Mouse (Mus musculus): ENCODE measurements around the gene Plppr3. TPM values are rescaled to one million over a fixed set of nuclear protein-coding genes. Genes with fewer than 3 reads are reported as not detected.

Plppr3 gene
- polyA plus RNA-seq, 1 experiment from 2014 or later: 38.8 TPM

DNA sequence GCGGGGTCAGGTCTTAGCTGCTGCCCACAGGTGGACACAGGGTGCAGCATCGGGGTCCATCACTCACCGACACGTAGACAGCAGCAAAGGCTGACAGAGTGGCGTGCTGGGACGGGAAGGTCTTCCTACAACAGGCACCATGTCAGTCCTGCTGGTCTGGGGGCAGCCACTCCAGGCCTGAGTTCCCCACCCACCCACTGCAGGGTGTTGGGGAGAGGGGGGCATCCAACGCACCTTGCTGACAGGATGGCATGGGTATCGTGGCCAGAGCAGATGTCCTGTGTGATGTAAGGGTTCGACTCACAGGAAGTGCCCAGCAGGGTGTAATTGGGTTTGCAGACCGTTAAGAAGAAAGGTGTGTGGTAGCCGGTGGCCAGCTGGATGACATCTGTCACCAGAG lies 7.8 kb downstream of the Plppr3 start:
- Histone ChIP-seq H3K9me3 (ENCODE audit: control insufficient read depth, low read length) (no peaks in the 10 kb centered on the region), H3K36me3 (ENCODE audit: control insufficient read depth, insufficient read depth, low read length) (peaks cover 48% of the 10 kb centered on the region), H3K4me1 (replicated peaks; ENCODE audit: control insufficient read depth, insufficient read depth, low read length) (no peaks in the 10 kb centered on the region), H3K27me3 (replicated peaks; ENCODE audit: control insufficient read depth, insufficient read depth, low read length) (no peaks in the 10 kb centered on the region), H3K4me3 (ENCODE audit: low read depth, low read length) (no peak overlapping the region), H3K4me2 (ENCODE audit: low read length) (no peak overlapping the region), H3K27ac (ENCODE audit: low read depth) (no peak overlapping the region), H3K9ac (ENCODE audit: low read length) (no peak overlapping the region)
- ATAC-seq (replicated peaks; ENCODE audit: low FRiP score, low TSS enrichment, low read depth) (no peak), DNase-seq (ENCODE audit: low spot score) (no peak)
- WGBS: 81% methylated on average over 11 of the region's 11 CpGs

DNA sequence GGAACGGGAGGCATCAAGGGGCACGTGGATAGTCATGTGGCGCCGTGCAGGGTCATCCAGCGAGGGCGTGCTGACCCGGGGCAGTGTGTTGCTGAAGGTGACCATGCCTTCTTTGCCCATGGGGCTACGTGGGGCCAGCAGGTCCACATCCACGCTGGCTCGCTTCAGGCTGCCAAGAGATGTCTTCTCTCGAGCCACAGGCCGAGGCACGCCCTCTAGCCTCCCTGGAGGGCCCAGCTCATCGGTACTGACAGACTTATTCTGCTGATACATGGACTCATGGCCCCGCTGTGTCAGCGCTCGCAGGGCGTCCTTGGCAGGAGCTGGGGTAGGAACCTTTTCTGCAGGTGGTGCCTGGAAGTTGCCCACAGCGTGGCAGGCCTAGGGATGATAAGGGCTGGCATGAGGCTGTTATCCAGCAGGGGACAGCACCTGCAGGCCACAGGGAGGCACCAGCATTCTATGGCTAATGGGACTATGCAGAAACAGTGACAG lies 8.6 kb downstream of the Plppr3 start:
- Histone ChIP-seq H3K27me3 (replicated peaks; ENCODE audit: control insufficient read depth, insufficient read depth, low read length) (no peaks in the 10 kb centered on the region), H3K9me3 (ENCODE audit: control insufficient read depth, low read length) (no peaks in the 10 kb centered on the region), H3K9ac (ENCODE audit: low read length) (no peak overlapping the region), H3K27ac (ENCODE audit: low read depth) (no peak overlapping the region), H3K4me2 (ENCODE audit: low read length) (no peak overlapping the region), H3K36me3 (ENCODE audit: control insufficient read depth, insufficient read depth, low read length) (peaks cover 56% of the 10 kb centered on the region), H3K4me1 (replicated peaks; ENCODE audit: control insufficient read depth, insufficient read depth, low read length) (no peaks in the 10 kb centered on the region), H3K4me3 (ENCODE audit: low read depth, low read length) (no peak overlapping the region)
- no peak for DNase-seq (ENCODE audit: low spot score)
- 76% methylated on average over 19 of the region's 19 CpGs for WGBS
- peak; percentile 1; the same call in 1 of the 2 replicates for ATAC-seq (replicated peaks; ENCODE audit: low FRiP score, low TSS enrichment, low read depth)

DNA sequence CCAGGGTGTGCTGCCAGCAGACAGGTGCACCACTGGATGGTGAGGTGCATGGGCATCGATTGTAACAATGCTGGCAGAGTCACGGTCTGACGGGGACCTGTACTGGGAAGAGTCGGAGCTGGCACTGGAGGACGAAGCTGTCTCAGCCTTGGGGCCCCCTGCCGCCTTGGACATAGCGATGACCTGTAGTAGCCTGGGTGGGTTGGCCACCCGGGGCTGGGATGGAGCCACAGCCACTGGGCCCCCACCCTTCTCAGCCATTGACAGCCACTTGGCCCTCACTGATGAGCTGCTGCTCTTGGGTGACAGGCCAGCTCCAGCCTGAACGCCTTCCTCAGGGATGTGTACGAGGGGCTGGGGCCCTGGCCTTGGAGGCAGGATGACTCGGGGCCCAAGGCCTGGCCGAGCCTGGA lies 9.2 kb downstream of the Plppr3 start:
- H3K4me3 ChIP-seq (ENCODE audit: low read depth, low read length): no peak overlapping the region
- H3K36me3 ChIP-seq (ENCODE audit: control insufficient read depth, insufficient read depth, low read length): peaks cover 62% of the 10 kb centered on the region

GRCm38 (mm10) chr10:79864351-79865188 lies 9.9 kb downstream of the Plppr3 start:
- H3K9ac ChIP-seq (ENCODE audit: low read length): no peak overlapping the region
- WGBS: 43% methylated on average over 10 of the region's 10 CpGs
- H3K4me3 ChIP-seq (ENCODE audit: low read depth, low read length): no peak overlapping the region
- no peak overlapping the region for H3K27ac ChIP-seq (ENCODE audit: low read depth)
- ATAC-seq (replicated peaks; ENCODE audit: low FRiP score, low TSS enrichment, low read depth) (peak; percentile 17), DNase-seq (ENCODE audit: low spot score) (no peak)
- H3K9me3 ChIP-seq (ENCODE audit: control insufficient read depth, low read length): no peaks in the 10 kb centered on the region
- peaks cover 68% of the 10 kb centered on the region for H3K36me3 ChIP-seq (ENCODE audit: control insufficient read depth, insufficient read depth, low read length)
- no peaks in the 10 kb centered on the region for H3K27me3 ChIP-seq (replicated peaks; ENCODE audit: control insufficient read depth, insufficient read depth, low read length)
- no peak overlapping the region for H3K4me2 ChIP-seq (ENCODE audit: low read length)
- no peaks in the 10 kb centered on the region for H3K4me1 ChIP-seq (replicated peaks; ENCODE audit: control insufficient read depth, insufficient read depth, low read length)

More for the DNA sequence above, 9.2 kb downstream of the Plppr3 start:
- Histone ChIP-seq H3K4me1 (replicated peaks; ENCODE audit: control insufficient read depth, insufficient read depth, low read length) (no peaks in the 10 kb centered on the region), H3K4me2 (ENCODE audit: low read length) (no peak overlapping the region), H3K9ac (ENCODE audit: low read length) (no peak overlapping the region), H3K27ac (ENCODE audit: low read depth) (no peak overlapping the region), H3K27me3 (replicated peaks; ENCODE audit: control insufficient read depth, insufficient read depth, low read length) (no peaks in the 10 kb centered on the region), H3K9me3 (ENCODE audit: control insufficient read depth, low read length) (no peaks in the 10 kb centered on the region)
- WGBS: 59% methylated on average over 12 of the region's 12 CpGs
- ATAC-seq (replicated peaks; ENCODE audit: low FRiP score, low TSS enrichment, low read depth): peak; percentile 42
- DNase-seq (ENCODE audit: low spot score): no peak

GRCm38 (mm10) chr10:79862925-79863324 lies 11.5 kb downstream of the Plppr3 start:
- H3K9me3 ChIP-seq (ENCODE audit: control insufficient read depth, low read length): no peaks in the 10 kb centered on the region
- peaks cover 82% of the 10 kb centered on the region for H3K36me3 ChIP-seq (ENCODE audit: control insufficient read depth, insufficient read depth, low read length)
- 63% methylated on average over 10 of the region's 10 CpGs for WGBS
- H3K27me3 ChIP-seq (replicated peaks; ENCODE audit: control insufficient read depth, insufficient read depth, low read length): no peaks in the 10 kb centered on the region
- no peak overlapping the region for H3K9ac ChIP-seq (ENCODE audit: low read length)
- DNase-seq (ENCODE audit: low spot score) (no peak), ATAC-seq (replicated peaks; ENCODE audit: low FRiP score, low TSS enrichment, low read depth) (no peak)
- H3K4me1 ChIP-seq (replicated peaks; ENCODE audit: control insufficient read depth, insufficient read depth, low read length): peaks cover 9% of the 10 kb centered on the region
- H3K4me3 ChIP-seq (ENCODE audit: low read depth, low read length): no peak overlapping the region
- H3K4me2 ChIP-seq (ENCODE audit: low read length): no peak overlapping the region
- H3K27ac ChIP-seq (ENCODE audit: low read depth): no peak overlapping the region

DNA sequence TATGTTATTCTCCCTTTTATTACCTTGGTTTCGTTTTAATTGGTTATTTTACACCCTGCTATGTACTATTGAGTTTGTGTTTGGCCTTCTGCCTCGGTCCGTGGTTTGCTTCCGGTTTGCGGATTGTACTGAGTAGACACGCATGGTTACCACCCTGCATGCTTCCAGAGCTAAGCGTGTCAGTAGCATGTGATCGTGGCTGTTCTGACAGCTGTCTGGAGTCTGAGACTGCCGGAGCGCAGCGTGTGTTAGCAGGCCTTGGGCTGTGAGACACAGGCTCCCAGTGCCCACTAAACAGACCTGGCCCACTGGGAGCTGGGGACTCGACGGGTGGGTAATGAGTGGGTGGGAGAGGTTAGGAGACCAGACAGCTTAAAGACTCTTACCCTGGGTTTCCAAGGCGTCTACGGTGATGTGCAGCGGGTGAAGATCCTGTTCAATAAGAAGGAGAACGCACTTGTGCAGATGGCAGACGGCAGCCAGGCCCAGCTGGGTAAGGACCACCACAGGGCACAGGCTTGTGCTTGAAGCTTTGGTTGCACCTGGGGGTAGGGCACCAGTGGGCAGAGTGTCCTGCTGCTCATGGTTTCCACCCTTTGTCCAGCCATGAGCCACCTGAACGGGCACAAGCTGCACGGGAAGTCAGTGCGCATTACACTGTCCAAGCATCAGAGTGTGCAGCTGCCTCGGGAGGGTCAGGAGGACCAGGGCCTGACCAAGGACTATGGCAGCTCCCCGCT lies 12.2 kb downstream of the Plppr3 start:
- no peak overlapping the region for H3K27ac ChIP-seq (ENCODE audit: low read depth)
- H3K9me3 ChIP-seq (ENCODE audit: control insufficient read depth, low read length): no peaks in the 10 kb centered on the region
- peaks cover 87% of the 10 kb centered on the region for H3K36me3 ChIP-seq (ENCODE audit: control insufficient read depth, insufficient read depth, low read length)
- H3K4me1 ChIP-seq (replicated peaks; ENCODE audit: control insufficient read depth, insufficient read depth, low read length): peaks cover 16% of the 10 kb centered on the region
- DNase-seq (ENCODE audit: low spot score): no peak
- H3K4me3 ChIP-seq (ENCODE audit: low read depth, low read length): no peak overlapping the region
- WGBS: 88% methylated on average over 23 of the region's 23 CpGs
- no peak overlapping the region for H3K9ac ChIP-seq (ENCODE audit: low read length)
- no peak for ATAC-seq (replicated peaks; ENCODE audit: low FRiP score, low TSS enrichment, low read depth)
- H3K4me2 ChIP-seq (ENCODE audit: low read length): no peak overlapping the region
- no peaks in the 10 kb centered on the region for H3K27me3 ChIP-seq (replicated peaks; ENCODE audit: control insufficient read depth, insufficient read depth, low read length)

GRCm38 (mm10) chr10:79861230-79862048 lies 13.0 kb downstream of the Plppr3 start:
- H3K27me3 ChIP-seq (replicated peaks; ENCODE audit: control insufficient read depth, insufficient read depth, low read length): no peaks in the 10 kb centered on the region
- 0 out of 2 replicates have a peak overlapping the region, but pooled peaks have one; percentile 9 for H3K27ac ChIP-seq (ENCODE audit: low read depth)
- 74% methylated on average over 25 of the region's 25 CpGs for WGBS
- peaks cover 24% of the 10 kb centered on the region for H3K4me1 ChIP-seq (replicated peaks; ENCODE audit: control insufficient read depth, insufficient read depth, low read length)
- DNase-seq (ENCODE audit: low spot score) (no peak), ATAC-seq (replicated peaks; ENCODE audit: low FRiP score, low TSS enrichment, low read depth) (no peak)
- H3K36me3 ChIP-seq (ENCODE audit: control insufficient read depth, insufficient read depth, low read length): peaks cover 91% of the 10 kb centered on the region
- no peak overlapping the region for H3K9ac ChIP-seq (ENCODE audit: low read length)
- H3K9me3 ChIP-seq (ENCODE audit: control insufficient read depth, low read length): no peaks in the 10 kb centered on the region
- H3K4me2 ChIP-seq (ENCODE audit: low read length): no peak overlapping the region
- no peak overlapping the region for H3K4me3 ChIP-seq (ENCODE audit: low read depth, low read length)
